Mouse (Mus musculus) forebrain, embryonic 14.5 days (tissue): ENCODE measurements around the gene Dhx57. TPM values are rescaled to one million over a fixed set of nuclear protein-coding genes. Genes with fewer than 3 reads are reported as not detected.
"Not testable (repeated sequence)": the region's sequence is repeated elsewhere in the genome, so short reads cannot be mapped to it uniquely, and the experiment has no call there.

Experiments
- ATAC-seq: fragments of 200-750 bp; cut with Nextera tagmentation; 2 replicates; pipeline ENCODE4 v1.8.0; 2017; ENCODE audit warnings: mild to moderate bottlenecking, moderate library complexity
- DNase-seq: peaks from one replicate; pipeline ENCODE4 v3.0.0-alpha.2; 2015; ENCODE audit warnings: low spot score
- H3K27ac ChIP-seq: fragments of 300-500 bp; sonication (generic); 2 replicates; pipeline ENCODE4 v1.5.1; 2014; ENCODE audit warnings: low read depth, mild to moderate bottlenecking, control low read depth, low read length, moderate library complexity
- H3K27me3 ChIP-seq: fragments of 300-500 bp; sonication (generic); replicated peaks from 2 replicates; pipeline ENCODE4 v1.6.1; 2014; ENCODE audit warnings: low read length, control low read depth, mixed read lengths; ENCODE audit not compliant: control insufficient read depth, insufficient read depth
- H3K36me3 ChIP-seq: fragments of 300-500 bp; sonication (generic); 2 replicates; pipeline ENCODE4 v1.6.1; 2014; ENCODE audit warnings: low read length, control low read depth; ENCODE audit not compliant: control insufficient read depth, insufficient read depth
- H3K4me1 ChIP-seq: fragments of 300-500 bp; sonication (generic); 2 replicates; pipeline ENCODE4 v1.6.1; 2014; ENCODE audit warnings: antibody characterized with exemption, low read length, control low read depth; ENCODE audit not compliant: control insufficient read depth, insufficient read depth
- H3K4me2 ChIP-seq: fragments of 300-500 bp; sonication (generic); 2 replicates; pipeline ENCODE4 v1.6.1; 2014; ENCODE audit warnings: mild to moderate bottlenecking, control low read depth, low read length
- H3K4me3 ChIP-seq: fragments of 300-500 bp; sonication (generic); 2 replicates; pipeline ENCODE4 v1.5.1; 2014; ENCODE audit warnings: low read depth, low read length, control low read depth
- H3K9ac ChIP-seq: fragments of 300-500 bp; sonication (generic); 2 replicates; pipeline ENCODE4 v1.6.1; 2014; ENCODE audit warnings: mild to moderate bottlenecking, low read length, control low read depth, moderate library complexity
- H3K9me3 ChIP-seq: fragments of 300-500 bp; sonication (generic); replicated peaks from 2 replicates; pipeline ENCODE4 v1.6.1; 2016; ENCODE audit warnings: low read length, control low read depth, mixed read lengths; ENCODE audit not compliant: control insufficient read depth
- WGBS: fragments of 180-500 bp; shearing (Covaris S2); extraction: QIAGEN DNeasy Blood & Tissue Kit; methylation state at CpG from one replicate; pipeline ENCODE4 v1.1.7; 2014; 5-methylcytosine and 5-hydroxymethylcytosine counted together
- polyA plus RNA-seq: library from polyadenylated mRNA; unstranded; fragments of >200 nt; fragmentation: Nextera tagmentation; extraction: Ambion mirVana; gene quantifications from 2 replicates; pipeline ENCODE4 v1.2.1, GENCODE M21; 2014

Dhx57 gene
- polyA plus RNA-seq, 1 experiment from 2014 or later = 36.1 TPM

DNA sequence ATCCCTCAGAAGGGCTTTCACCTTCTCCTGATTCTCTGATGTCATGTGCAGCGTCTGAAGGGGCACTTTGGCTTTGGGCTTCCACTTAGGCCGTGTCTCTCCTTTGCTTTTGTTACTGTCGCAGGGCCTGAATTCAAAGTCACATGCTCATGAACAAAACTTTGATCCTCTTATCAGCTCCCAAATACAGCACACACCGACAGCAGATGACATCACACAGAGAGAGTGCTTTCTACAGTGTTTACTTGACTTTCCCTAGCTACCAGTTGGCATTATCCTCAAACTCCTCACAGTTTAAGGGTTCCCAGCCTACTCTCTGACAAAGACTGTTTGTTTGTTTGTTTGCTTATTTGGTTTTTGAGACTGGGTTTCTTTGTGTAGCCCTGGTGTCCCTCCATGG is 12.0 kb downstream of the Dhx57 start:
- DNase-seq (no peak), ATAC-seq (no peak)
- no peaks in the 10 kb centered on the region for H3K9me3 ChIP-seq
- H3K4me3 ChIP-seq = no peak overlapping the region
- H3K4me1 ChIP-seq = no peaks in the 10 kb centered on the region
- H3K27ac ChIP-seq = no peak overlapping the region
- WGBS = 86% methylated on average over 4 of the region's 4 CpGs
- H3K36me3 ChIP-seq = peaks cover 69% of the 10 kb centered on the region
- no peaks in the 10 kb centered on the region for H3K27me3 ChIP-seq
- no peak overlapping the region for H3K9ac ChIP-seq
- H3K4me2 ChIP-seq = no peak overlapping the region

DNA sequence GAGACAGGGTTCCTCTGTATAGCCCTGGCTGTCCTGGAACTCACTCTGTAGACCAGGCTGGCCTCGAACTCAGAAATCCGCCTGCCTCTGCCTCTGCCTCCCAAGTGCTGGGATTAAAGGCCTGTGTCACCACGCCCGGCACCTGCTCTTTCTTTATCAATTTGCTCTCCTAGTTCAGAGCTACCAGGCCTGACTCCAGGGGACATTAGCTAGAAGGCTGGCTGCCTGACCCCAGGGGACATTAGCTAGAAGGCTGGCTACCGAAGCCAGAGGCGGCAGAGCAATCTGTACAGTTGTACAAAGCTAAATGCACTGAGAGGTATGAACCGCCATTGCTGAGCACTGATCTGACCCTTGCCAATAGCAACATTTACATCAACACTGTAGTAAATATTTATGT is 19.7 kb downstream of the Dhx57 start:
- not testable (repeated sequence) for DNase-seq, H3K4me3 ChIP-seq, ATAC-seq, H3K9me3 ChIP-seq, H3K27ac ChIP-seq, H3K27me3 ChIP-seq, H3K9ac ChIP-seq, H3K4me2 ChIP-seq, H3K4me1 ChIP-seq
- peaks cover 89% of the 10 kb centered on the region for H3K36me3 ChIP-seq
- WGBS = 93% methylated on average over 7 of the region's 7 CpGs

DNA sequence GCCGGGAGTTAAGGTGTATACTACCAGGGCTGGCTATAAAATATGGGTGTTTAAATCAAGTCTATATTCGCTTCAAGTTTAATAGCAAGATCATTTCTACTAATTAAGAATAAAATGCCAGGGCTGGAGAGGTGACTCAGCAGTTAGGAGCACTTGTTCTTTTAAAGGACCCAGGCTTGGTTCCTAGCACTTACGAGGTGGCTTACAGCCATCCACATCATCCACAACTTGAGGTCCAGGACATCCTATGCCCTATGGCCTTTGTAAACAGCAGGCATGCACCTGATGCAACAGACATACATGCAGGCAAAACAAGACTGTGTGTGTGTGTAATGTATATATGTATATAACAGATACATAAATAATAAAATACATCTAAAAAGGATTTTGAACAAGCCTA is 22.1 kb downstream of the Dhx57 start:
- H3K4me3 ChIP-seq = no peak overlapping the region
- H3K4me1 ChIP-seq = no peaks in the 10 kb centered on the region
- 91% methylated on average over 3 of the region's 3 CpGs for WGBS
- ATAC-seq (no peak), DNase-seq (no peak)
- H3K36me3 ChIP-seq = peaks cover 89% of the 10 kb centered on the region
- H3K27me3 ChIP-seq = no peaks in the 10 kb centered on the region
- no peaks in the 10 kb centered on the region for H3K9me3 ChIP-seq
- H3K4me2 ChIP-seq = no peak overlapping the region
- no peak overlapping the region for H3K27ac ChIP-seq
- no peak overlapping the region for H3K9ac ChIP-seq

DNA sequence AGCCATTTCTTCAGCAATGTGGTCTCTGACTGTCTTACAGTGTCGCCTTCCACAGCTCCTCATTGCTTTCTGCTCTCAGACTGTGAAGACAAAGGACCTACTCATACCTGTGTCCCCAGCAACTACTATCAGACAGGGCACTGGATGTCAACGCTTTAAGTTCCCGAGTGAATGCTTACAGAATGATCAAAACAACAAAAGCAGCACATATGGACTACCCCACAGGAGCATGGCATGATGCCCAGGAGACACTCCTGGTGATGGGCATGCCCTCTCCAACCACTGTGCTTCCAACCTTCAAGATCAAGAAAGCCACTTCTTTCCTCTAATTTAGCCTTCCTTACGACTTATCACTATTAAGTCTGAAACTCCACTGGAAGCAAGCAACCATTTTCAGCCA is 23.2 kb downstream of the Dhx57 start:
- Histone ChIP-seq H3K9ac (no peak overlapping the region), H3K27me3 (no peaks in the 10 kb centered on the region), H3K36me3 (peaks cover 88% of the 10 kb centered on the region), H3K9me3 (no peaks in the 10 kb centered on the region), H3K4me3 (no peak overlapping the region), H3K4me2 (no peak overlapping the region), H3K4me1 (no peaks in the 10 kb centered on the region), H3K27ac (no peak overlapping the region)
- ATAC-seq (no peak), DNase-seq (no peak)
- 94% methylated on average over 4 of the region's 4 CpGs for WGBS

DNA sequence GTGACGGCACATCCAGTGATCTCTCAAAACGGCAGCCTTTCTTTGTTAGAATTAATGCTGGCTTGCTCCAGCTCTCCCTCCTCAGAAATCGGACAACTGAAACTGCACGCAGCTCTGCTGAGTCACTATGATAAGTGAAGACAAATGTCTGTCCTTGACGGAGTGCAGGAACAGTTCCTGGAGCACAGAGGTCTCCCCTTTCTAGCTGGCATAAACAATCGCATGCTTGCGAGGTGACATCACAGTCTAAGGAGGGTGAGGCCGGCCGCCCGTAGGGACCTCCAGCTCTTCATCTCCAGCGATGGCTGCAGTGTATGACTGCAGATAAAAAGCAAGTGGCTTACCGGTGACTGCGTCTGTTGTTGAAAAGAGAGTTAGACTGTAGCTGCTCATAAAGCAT is 35.1 kb downstream of the Dhx57 start:
- H3K4me2 ChIP-seq = no peak overlapping the region
- no peak overlapping the region for H3K4me3 ChIP-seq
- no peak overlapping the region for H3K9ac ChIP-seq
- no peak for DNase-seq
- H3K9me3 ChIP-seq = no peaks in the 10 kb centered on the region
- ATAC-seq = no peak
- no peaks in the 10 kb centered on the region for H3K27me3 ChIP-seq
- 50% methylated on average over 13 of the region's 13 CpGs for WGBS
- no peak overlapping the region for H3K27ac ChIP-seq
- peaks cover 98% of the 10 kb centered on the region for H3K36me3 ChIP-seq
- H3K4me1 ChIP-seq = no peaks in the 10 kb centered on the region

DNA sequence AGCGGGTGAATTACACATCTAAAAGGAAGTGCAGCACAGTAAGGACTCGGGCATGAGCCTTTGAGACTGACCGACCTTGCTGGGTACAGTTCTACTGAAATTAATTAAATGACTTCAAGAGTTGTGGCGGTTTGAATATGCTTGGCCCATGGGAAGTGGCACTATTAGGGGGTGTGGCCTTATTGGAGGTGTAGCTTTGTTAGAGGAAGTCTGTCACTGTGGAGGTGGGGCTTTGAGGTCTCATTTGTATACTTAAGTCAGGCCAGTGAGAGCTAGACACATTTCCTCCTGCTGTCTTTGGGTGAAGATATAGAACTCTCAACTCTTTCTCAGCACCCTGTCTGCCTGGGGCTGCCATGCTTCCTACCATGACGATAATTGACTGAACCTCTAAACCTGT is 35.9 kb downstream of the Dhx57 start:
- no peak overlapping the region for H3K27ac ChIP-seq
- H3K27me3 ChIP-seq = no peaks in the 10 kb centered on the region
- 93% methylated on average over 5 of the region's 5 CpGs for WGBS
- H3K4me2 ChIP-seq = no peak overlapping the region
- no peaks in the 10 kb centered on the region for H3K4me1 ChIP-seq
- peaks cover 98% of the 10 kb centered on the region for H3K36me3 ChIP-seq
- no peak overlapping the region for H3K9ac ChIP-seq
- ATAC-seq (no peak), DNase-seq (no peak)
- no peak overlapping the region for H3K4me3 ChIP-seq
- H3K9me3 ChIP-seq = no peaks in the 10 kb centered on the region

DNA sequence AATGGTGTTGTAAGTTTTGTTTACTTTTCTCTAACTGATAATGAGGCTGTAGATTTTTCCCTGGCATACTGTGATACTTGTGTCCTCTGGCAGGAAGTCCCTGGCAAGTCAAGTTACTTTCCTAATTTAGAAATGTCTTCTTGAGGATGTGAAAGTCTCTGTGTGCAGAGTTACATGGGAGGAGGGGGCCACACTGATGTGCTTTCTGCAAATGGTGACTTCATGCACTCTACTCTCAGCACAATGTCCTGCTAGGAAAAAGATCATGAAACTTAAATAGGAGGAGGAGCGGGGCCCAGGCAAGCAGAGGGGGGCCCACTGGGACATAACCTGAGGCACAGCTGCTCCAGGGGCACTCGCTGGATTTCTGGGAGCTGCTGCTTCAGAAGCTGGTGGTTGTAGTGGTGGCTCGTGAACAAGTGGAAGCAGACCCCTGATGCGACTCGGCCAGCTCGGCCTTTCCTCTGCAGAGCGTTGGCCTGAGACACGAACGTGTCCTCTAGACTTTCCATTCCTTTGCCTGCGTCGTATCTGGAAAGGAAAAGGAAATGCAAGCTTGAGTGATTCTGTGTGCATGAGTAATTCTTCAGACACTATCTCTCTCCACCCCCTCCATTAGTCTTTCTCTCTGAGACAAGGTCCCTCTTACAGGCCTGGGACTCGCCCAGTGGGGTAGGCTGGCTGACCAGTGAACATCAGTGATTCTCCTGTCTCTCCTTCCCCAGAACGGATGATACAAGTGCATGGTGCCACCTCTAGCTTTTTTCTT is 37.3 kb downstream of the Dhx57 start:
- no peak for ATAC-seq

DNA sequence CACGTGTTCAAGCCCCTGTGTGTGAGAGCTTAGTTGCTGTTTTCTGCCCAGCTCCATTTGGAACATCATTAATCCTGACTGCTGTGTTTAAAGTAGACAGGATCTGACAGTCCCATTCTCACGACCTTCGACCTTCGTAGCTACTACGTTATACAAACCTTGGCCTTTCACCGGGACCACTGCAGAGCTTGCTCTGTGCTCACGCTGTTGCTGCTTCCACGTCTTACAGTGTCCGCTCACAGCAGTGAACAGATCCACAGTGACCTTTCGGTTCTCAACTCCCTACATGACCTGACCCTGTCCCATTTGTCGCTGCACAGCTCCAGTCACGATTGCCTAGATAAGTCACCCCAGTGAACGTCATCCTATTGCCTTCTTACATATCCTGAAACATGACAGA is 47.2 kb downstream of the Dhx57 start:
- Histone ChIP-seq H3K4me2 (no peak overlapping the region), H3K4me3 (no peak overlapping the region), H3K27me3 (no peaks in the 10 kb centered on the region), H3K9ac (no peak overlapping the region), H3K4me1 (no peaks in the 10 kb centered on the region), H3K36me3 (peaks cover 96% of the 10 kb centered on the region), H3K27ac (no peak overlapping the region), H3K9me3 (no peaks in the 10 kb centered on the region)
- DNase-seq = no peak
- 93% methylated on average over 13 of the region's 13 CpGs for WGBS
- ATAC-seq = no peak

More for the DNA sequence above, 37.3 kb downstream of the Dhx57 start:
- H3K9me3 ChIP-seq = no peaks in the 10 kb centered on the region
- DNase-seq = no peak
- no peak overlapping the region for H3K9ac ChIP-seq
- H3K4me1 ChIP-seq = no peaks in the 10 kb centered on the region
- WGBS = 90% methylated on average over 13 of the region's 13 CpGs
- no peak overlapping the region for H3K4me3 ChIP-seq
- H3K4me2 ChIP-seq = no peak overlapping the region
- no peaks in the 10 kb centered on the region for H3K27me3 ChIP-seq
- H3K27ac ChIP-seq = no peak overlapping the region
- H3K36me3 ChIP-seq = peaks cover 98% of the 10 kb centered on the region

DNA sequence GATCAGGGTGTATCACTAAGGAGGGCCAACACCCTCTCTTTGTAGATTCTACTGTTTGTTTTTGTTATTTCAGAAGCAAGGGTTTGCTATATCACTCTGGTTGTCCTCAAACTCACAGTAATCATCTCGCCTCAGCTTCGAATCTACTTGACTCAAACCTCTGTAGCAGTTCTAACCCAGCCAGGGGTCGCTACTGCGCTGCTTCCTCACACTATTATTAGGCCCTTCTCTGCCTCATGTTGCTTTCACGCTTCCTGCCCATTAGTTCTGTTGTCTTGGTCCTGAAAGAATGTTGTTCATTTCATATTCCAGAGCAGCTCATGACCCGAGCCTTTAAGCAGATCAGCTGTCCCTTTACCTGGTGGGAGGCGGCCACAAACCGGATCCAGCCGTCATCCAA is 48.7 kb downstream of the Dhx57 start:
- 88% methylated on average over 9 of the region's 9 CpGs for WGBS
- Histone ChIP-seq H3K4me3 (no peak overlapping the region), H3K27ac (no peak overlapping the region), H3K27me3 (no peaks in the 10 kb centered on the region), H3K9ac (no peak overlapping the region), H3K4me1 (no peaks in the 10 kb centered on the region), H3K36me3 (peaks cover 90% of the 10 kb centered on the region), H3K9me3 (no peaks in the 10 kb centered on the region), H3K4me2 (no peak overlapping the region)
- ATAC-seq (no peak), DNase-seq (no peak)
